10 mouse cellular contexts compared by ENCODE assay signal in the genomic region with DNA sequence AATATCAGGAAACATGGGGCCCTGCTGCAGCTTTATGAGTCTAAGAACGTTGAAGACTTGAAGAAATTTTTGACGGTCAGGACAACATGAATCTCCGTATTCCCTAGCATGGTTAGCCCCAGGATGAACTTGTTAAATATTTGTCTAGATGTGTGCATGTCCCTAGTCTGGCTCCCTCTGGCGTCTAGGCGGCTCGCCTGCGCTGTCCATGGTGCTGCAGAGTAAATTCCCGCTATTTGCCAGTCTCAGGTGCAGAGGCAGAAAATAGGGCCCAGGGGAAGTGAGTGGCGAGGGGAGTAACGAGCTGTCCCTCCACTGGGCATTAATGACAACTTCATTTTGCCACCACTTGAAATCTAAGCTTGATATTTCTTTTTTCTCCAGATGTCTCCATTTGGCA. TPM values are rescaled to one million over a fixed set of nuclear protein-coding genes. Genes with fewer than 3 reads are reported as not detected.
DNase-seq lines count a peak whose midpoint lies in the region; ATAC-seq and TF ChIP-seq lines count a peak whose summit lies in the region.
"Had no signal": no experiment of that assay in that cellular context is flagged by ENCODE, and none has a peak within 500 bp of the region (broad histone marks: within the 10 kb centered on the region; RNA-seq: fewer than 3 reads in every experiment).

No protein-coding gene starts in this region.

- H3K27ac ChIP-seq in intestine, postnatal 0 days (ENCODE audit: low read depth, low read length): no peak overlapping the region
- H3K27ac ChIP-seq in intestine, embryonic 15.5 days: no peak overlapping the region
- no peak overlapping the region for H3K27ac ChIP-seq in bone marrow macrophage, adult 2 months (ENCODE audit: insufficient read depth, low read depth, low read length)
- H3K27ac ChIP-seq in hindbrain, postnatal 0 days: no peak overlapping the region
- H3K27ac ChIP-seq in thymus, adult 2 months (ENCODE audit: control insufficient read depth, insufficient read depth, low read length): no peak overlapping the region

- no peak overlapping the region for H3K9ac ChIP-seq in intestine, postnatal 0 days (ENCODE audit: low read depth, low read length)
- H3K9ac ChIP-seq in intestine, embryonic 15.5 days: no peak overlapping the region
- no peak overlapping the region for H3K9ac ChIP-seq in hindbrain, postnatal 0 days (replicated peaks; ENCODE audit: low read length)

- no peak for ATAC-seq in intestine, postnatal 0 days
- ATAC-seq in intestine, embryonic 15.5 days: no peak
- ATAC-seq in G1E (ENCODE audit: extremely low read depth, insufficient number of reproducible peaks, low FRiP score, poor library complexity, severe bottlenecking): no peak
- 0 out of 2 replicates have a peak, but pooled peaks have one; percentile 47 for ATAC-seq in hindbrain, postnatal 0 days
- no peak for ATAC-seq in activated CD4-positive, CD25-positive, alpha-beta regulatory T cell, adult 4 months

- H3K4me3 ChIP-seq in intestine, postnatal 0 days (ENCODE audit: low read depth, low read length): no peak overlapping the region
- H3K4me3 ChIP-seq in intestine, embryonic 15.5 days (replicated peaks): no peak overlapping the region
- no peak overlapping the region for H3K4me3 ChIP-seq in G1E (ENCODE audit: low read depth, low read length)
- no peak overlapping the region for H3K4me3 ChIP-seq in bone marrow macrophage, adult 2 months (ENCODE audit: insufficient read depth, low read length)
- no peak overlapping the region for H3K4me3 ChIP-seq in hindbrain, postnatal 0 days (ENCODE audit: low read length)
- no peak overlapping the region for H3K4me3 ChIP-seq in thymus, adult 2 months (ENCODE audit: control insufficient read depth, insufficient read depth, low read length)
- H3K4me3 ChIP-seq: erythroblast, embryonic 14.5 days; megakaryocyte, embryonic 14.5 days had no signal

- WGBS in intestine, postnatal 0 days: 12% methylated on average over 10 of the region's 10 CpGs
- WGBS in intestine, embryonic 15.5 days: 18% methylated on average over 10 of the region's 10 CpGs
- 22% methylated on average over 10 of the region's 10 CpGs for WGBS in hindbrain, postnatal 0 days
- WGBS in thymus, adult 2 months: 14% methylated on average over 10 of the region's 10 CpGs

- TF ChIP-seq CTCF in intestine, postnatal 0 days (IDR thresholded peaks at IDR 0.05; ENCODE audit: low read depth): peak; percentile 87
- no peak for TF ChIP-seq CTCF in G1E (IDR thresholded peaks at IDR 0.05; ENCODE audit: low read depth, low read length)
- peak; percentile 77 for TF ChIP-seq CTCF in bone marrow macrophage, adult 2 months (IDR thresholded peaks at IDR 0.05; ENCODE audit: low read depth, low read length)
- peak; percentile 74 for TF ChIP-seq CTCF in hindbrain, postnatal 0 days (IDR thresholded peaks at IDR 0.05; ENCODE audit: low read depth)
- no peak for TF ChIP-seq CTCF in thymus, adult 2 months (IDR thresholded peaks at IDR 0.05; ENCODE audit: borderline replicate concordance, control insufficient read depth, extremely low read depth, insufficient read depth, low read length, poor library complexity)

- no peaks in the 10 kb centered on the region for H3K4me1 ChIP-seq in intestine, postnatal 0 days (replicated peaks; ENCODE audit: control insufficient read depth, insufficient read depth, low read length)
- no peaks in the 10 kb centered on the region for H3K4me1 ChIP-seq in intestine, embryonic 15.5 days (replicated peaks)
- H3K4me1 ChIP-seq in G1E (ENCODE audit: insufficient read depth, low read depth, low read length): no peaks in the 10 kb centered on the region
- H3K4me1 ChIP-seq in bone marrow macrophage, adult 2 months (ENCODE audit: control insufficient read depth, insufficient read depth, low read length): no peaks in the 10 kb centered on the region
- no peaks in the 10 kb centered on the region for H3K4me1 ChIP-seq in hindbrain, postnatal 0 days (ENCODE audit: insufficient read depth, low read length)
- H3K4me1 ChIP-seq in thymus, adult 2 months (replicated peaks; ENCODE audit: control insufficient read depth, insufficient read depth, low read length): no peaks in the 10 kb centered on the region
- H3K4me1 ChIP-seq: megakaryocyte, embryonic 14.5 days had no signal

- TF ChIP-seq POLR2A in bone marrow macrophage, adult 2 months (IDR thresholded peaks at IDR 0.05; ENCODE audit: borderline replicate concordance, low read depth, low read length): no peak
- no peak for TF ChIP-seq POLR2A in thymus, adult 2 months (IDR thresholded peaks at IDR 0.05; ENCODE audit: control insufficient read depth, extremely low read depth, insufficient read depth, low read length, poor library complexity)

- H3K4me2 ChIP-seq in intestine, postnatal 0 days (replicated peaks; ENCODE audit: low read depth): no peak overlapping the region
- no peak overlapping the region for H3K4me2 ChIP-seq in intestine, embryonic 15.5 days (replicated peaks)
- no peak overlapping the region for H3K4me2 ChIP-seq in hindbrain, postnatal 0 days (ENCODE audit: low read depth, low read length)

- H3K27me3 ChIP-seq in intestine, postnatal 0 days (replicated peaks; ENCODE audit: control insufficient read depth, insufficient read depth, low read length): no peaks in the 10 kb centered on the region
- H3K27me3 ChIP-seq in intestine, embryonic 15.5 days (replicated peaks): no peaks in the 10 kb centered on the region
- H3K27me3 ChIP-seq in G1E (ENCODE audit: insufficient read depth, low read length): no peaks in the 10 kb centered on the region
- H3K27me3 ChIP-seq in hindbrain, postnatal 0 days (ENCODE audit: insufficient read depth, low read length): no peaks in the 10 kb centered on the region
- H3K27me3 ChIP-seq in thymus, adult 2 months (ENCODE audit: control insufficient read depth, insufficient read depth, low read length): no peaks in the 10 kb centered on the region

- peak; percentile 6 for DNase-seq in G1E (ENCODE audit: low spot score)
- DNase-seq in hindbrain, postnatal 0 days (ENCODE audit: low spot score): peak; percentile 59
- peak; percentile 75 for DNase-seq in lung, postnatal 14 days
- DNase-seq in thymus, adult 2 months: peak; percentile 42

- H3K36me3 ChIP-seq in intestine, postnatal 0 days (ENCODE audit: control insufficient read depth, insufficient read depth): no peaks in the 10 kb centered on the region
- no peaks in the 10 kb centered on the region for H3K36me3 ChIP-seq in intestine, embryonic 15.5 days
- no peaks in the 10 kb centered on the region for H3K36me3 ChIP-seq in G1E (replicated peaks)
- H3K36me3 ChIP-seq in hindbrain, postnatal 0 days (ENCODE audit: insufficient read depth, low read length): no peaks in the 10 kb centered on the region
- H3K36me3 ChIP-seq in thymus, adult 2 months (ENCODE audit: control insufficient read depth, insufficient read depth, low read length): no peaks in the 10 kb centered on the region

- no peaks in the 10 kb centered on the region for H3K9me3 ChIP-seq in intestine, postnatal 0 days (ENCODE audit: control insufficient read depth)
- no peaks in the 10 kb centered on the region for H3K9me3 ChIP-seq in intestine, embryonic 15.5 days
- no peaks in the 10 kb centered on the region for H3K9me3 ChIP-seq in G1E (replicated peaks)
- H3K9me3 ChIP-seq in hindbrain, postnatal 0 days (ENCODE audit: low read length): no peaks in the 10 kb centered on the region

RNA-seq across cellular contexts. Expression of a gene that starts 16.0 kb away (rescaled TPM):
- polyA plus RNA-seq in intestine, postnatal 0 days (2015; fragmentation: Nextera tagmentation; extraction: Ambion mirVana): 1.2 and 1.5 TPM in 2 replicates
- polyA plus RNA-seq in intestine, embryonic 15.5 days (2015; fragmentation: Nextera tagmentation; extraction: Ambion mirVana): 0.66 and 1.0 TPM in 2 replicates
- total RNA-seq in G1E (2014; fragmentation: Nextera tagmentation) (not detected in 2 replicates), G1E (2017) (0.12 TPM in 1 of 2 replicates, not detected in the other)
- polyA plus RNA-seq in G1E (2012): not detected in 2 replicates
- polyA plus RNA-seq in bone marrow macrophage, adult 2 months (2012; ENCODE audit: insufficient read depth, insufficient read length, missing spikeins): not detected in 2 replicates
- total RNA-seq in hindbrain, postnatal 0 days (2014; rRNA removed): 6.8 and 8.2 TPM in 2 replicates
- polyA plus RNA-seq in hindbrain, postnatal 0 days (2015; fragmentation: Nextera tagmentation; extraction: Ambion mirVana): 16.8 and 19.9 TPM in 2 replicates
- polyA plus RNA-seq in thymus, adult 2 months (2012; rRNA removed): 0.74 and 1.2 TPM in 2 replicates
- not detected for polyA plus RNA-seq in activated CD4-positive, CD25-positive, alpha-beta regulatory T cell, adult 4 months (2017; shearing (Covaris generic))
- polyA plus RNA-seq: erythroblast, embryonic 14.5 days had no signal

Comparison
In these comparisons a context has a peak if more than half of its experiments do, and no peak if none do; other contexts are left out.
1. CTCF ChIP-seq: peak in intestine, postnatal 0 days (single experiment), bone marrow macrophage, adult 2 months (single experiment) and hindbrain, postnatal 0 days (single experiment); none in G1E (single experiment) and thymus, adult 2 months (single experiment).
2. DNase-seq: peak in every context shown above with its lines; median percentile 75 in lung, postnatal 14 days; 59 in hindbrain, postnatal 0 days; 42 in thymus, adult 2 months; 6 in G1E.